Mouse (Mus musculus) kidney, embryonic 15.5 days (tissue): ENCODE results near the gene Mme. TPM values are rescaled to one million over a fixed set of nuclear protein-coding genes. Genes with fewer than 3 reads are reported as not detected.

Source experiments
- ATAC-seq: fragments of 200-750 bp; cut with Nextera tagmentation; replicated peaks from 2 replicates; pipeline ENCODE4 v1.8.0; 2017; ENCODE audit warnings: moderate TSS enrichment; ENCODE audit not compliant: low FRiP score
- H3K27ac ChIP-seq: fragments of 300-500 bp; sonication (generic); 2 replicates; pipeline ENCODE4 v1.5.1; 2015; ENCODE audit warnings: mild to moderate bottlenecking, inconsistent platforms
- H3K27me3 ChIP-seq: fragments of 300-500 bp; sonication (generic); 2 replicates; pipeline ENCODE4 v1.6.1; 2015; ENCODE audit warnings: inconsistent platforms
- H3K36me3 ChIP-seq: fragments of 300-500 bp; sonication (generic); 2 replicates; pipeline ENCODE4 v1.6.1; 2015; ENCODE audit warnings: inconsistent platforms
- H3K4me1 ChIP-seq: fragments of 300-500 bp; sonication (generic); 2 replicates; pipeline ENCODE4 v1.6.1; 2015; ENCODE audit warnings: inconsistent platforms
- H3K4me2 ChIP-seq: fragments of 300-500 bp; sonication (generic); 2 replicates; pipeline ENCODE4 v1.6.1; 2015; ENCODE audit warnings: moderate library complexity, mild to moderate bottlenecking, inconsistent platforms
- H3K4me3 ChIP-seq: fragments of 300-500 bp; sonication (generic); replicated peaks from 2 replicates; pipeline ENCODE4 v1.5.1; 2015; ENCODE audit warnings: mild to moderate bottlenecking, inconsistent platforms
- H3K9ac ChIP-seq: fragments of 300-500 bp; sonication (generic); 2 replicates; pipeline ENCODE4 v1.6.1; 2015; ENCODE audit warnings: mild to moderate bottlenecking, inconsistent platforms
- H3K9me3 ChIP-seq: fragments of 300-500 bp; sonication (generic); replicated peaks from 2 replicates; pipeline ENCODE4 v1.6.1; 2016; ENCODE audit warnings: inconsistent platforms
- WGBS: fragments of 180-500 bp; shearing (Covaris S2); methylation state at CpG from one replicate; pipeline ENCODE4 v1.1.7; 2015; ENCODE audit warnings: mixed read lengths; 5-methylcytosine and 5-hydroxymethylcytosine counted together
- polyA plus RNA-seq: library from polyadenylated mRNA; unstranded; fragments of >200 nt; fragmentation: Nextera tagmentation; extraction: Ambion mirVana; gene quantifications from 2 replicates; pipeline ENCODE4 v1.2.1, GENCODE M21; 2015

Mme gene
- 31.0 and 33.2 TPM in 2 replicates for polyA plus RNA-seq

DNA sequence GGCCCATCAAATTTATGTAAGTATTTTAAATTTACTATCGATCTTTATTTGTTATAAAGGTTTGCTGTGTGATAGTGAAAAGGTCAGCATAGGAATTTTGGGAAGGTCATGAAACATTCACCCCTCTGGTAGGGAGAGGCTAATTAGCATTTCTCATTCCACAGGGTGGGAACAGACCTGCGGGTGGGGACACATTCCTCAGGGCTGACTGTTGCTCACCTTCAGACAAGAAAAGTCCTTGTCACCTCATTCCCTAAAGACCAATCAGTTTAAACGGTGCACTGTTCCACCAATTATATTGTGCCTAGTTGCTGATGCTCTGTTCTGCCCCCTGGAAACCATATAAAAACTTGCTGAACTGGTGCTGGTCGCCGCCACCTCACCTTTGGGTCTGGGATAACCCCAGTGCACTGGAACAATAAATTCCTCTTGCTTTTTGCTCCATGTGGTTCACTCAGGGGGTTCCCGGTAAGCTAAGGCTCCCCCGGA, at the start of gene Mme:
Mme (plus strand) TSS at position 439 of the 489 bp plus-strand sequence.
- Histone ChIP-seq H3K36me3 (no peaks in the 10 kb centered on the region), H3K4me2 (no peak within 1 kb of the TSS), H3K9ac (no peak within 1 kb of the TSS), H3K4me1 (no peaks in the 10 kb centered on the region), H3K4me3 (no peak within 1 kb of the TSS), H3K27ac (no peak within 1 kb of the TSS), H3K9me3 (no peaks in the 10 kb centered on the region), H3K27me3 (no peaks in the 10 kb centered on the region)
- 79% methylated on average over 7 of the region's 7 CpGs for WGBS
- no peak for ATAC-seq

DNA sequence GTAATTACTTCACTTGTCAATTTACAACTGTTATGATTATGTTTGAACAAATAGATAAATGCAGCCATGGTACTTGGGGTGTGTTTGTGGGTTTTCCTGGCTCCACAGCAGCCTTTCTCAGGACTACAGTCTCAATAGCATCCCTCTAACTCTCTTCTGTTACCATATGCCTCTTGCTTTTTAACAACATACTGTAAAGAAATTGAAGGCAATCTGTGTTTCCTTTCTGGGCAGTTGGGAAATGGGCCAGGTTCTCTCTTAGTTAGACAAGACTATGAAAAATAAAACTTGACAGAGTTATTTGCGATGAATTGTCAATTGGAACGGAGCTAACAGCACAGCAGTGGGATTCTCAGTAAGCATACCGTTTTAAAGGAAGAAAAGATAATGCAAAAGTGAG, 44.8 kb upstream of the Mme start:
- H3K9me3 ChIP-seq = no peaks in the 10 kb centered on the region
- no peaks in the 10 kb centered on the region for H3K36me3 ChIP-seq
- H3K27ac ChIP-seq = no peak overlapping the region
- 54% methylated on average over 3 of the region's 3 CpGs for WGBS
- no peak overlapping the region for H3K9ac ChIP-seq
- ATAC-seq = no peak
- H3K4me2 ChIP-seq = no peak overlapping the region
- H3K27me3 ChIP-seq = no peaks in the 10 kb centered on the region
- H3K4me3 ChIP-seq = no peak overlapping the region
- no peaks in the 10 kb centered on the region for H3K4me1 ChIP-seq

DNA sequence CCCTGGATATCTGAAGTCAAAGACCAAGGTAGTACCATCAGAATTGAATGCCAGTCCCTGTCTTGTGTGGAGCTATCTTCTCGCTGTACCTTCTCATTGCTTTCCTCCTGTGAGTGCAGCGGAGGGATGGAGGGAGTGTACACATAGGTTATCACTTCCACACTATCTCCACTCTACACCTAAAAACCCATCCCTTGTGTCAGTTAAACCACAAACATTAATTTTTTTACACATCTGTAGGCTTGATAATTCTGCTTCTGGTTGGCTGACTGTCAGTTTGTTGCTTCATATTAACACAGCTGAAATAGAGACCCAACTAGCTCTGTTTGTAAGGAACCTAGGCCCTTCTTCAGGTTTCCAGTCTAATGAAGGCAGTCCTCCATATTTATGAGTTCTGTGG, 43.3 kb upstream of the Mme start:
- Histone ChIP-seq H3K27me3 (no peaks in the 10 kb centered on the region), H3K36me3 (no peaks in the 10 kb centered on the region)
- no peak for ATAC-seq

GRCm38 (mm10) chr3:63221867-63222591, 19.3 kb upstream of the Mme start:
- H3K4me3 ChIP-seq = no peak overlapping the region
- no peak overlapping the region for H3K4me2 ChIP-seq
- no peaks in the 10 kb centered on the region for H3K27me3 ChIP-seq
- H3K9me3 ChIP-seq = no peaks in the 10 kb centered on the region
- H3K36me3 ChIP-seq = no peaks in the 10 kb centered on the region
- WGBS = 54% methylated on average over 4 of the region's 4 CpGs
- no peak overlapping the region for H3K9ac ChIP-seq
- no peaks in the 10 kb centered on the region for H3K4me1 ChIP-seq
- H3K27ac ChIP-seq = 0 out of 2 replicates have a peak overlapping the region, but pooled peaks have one; percentile 27
- ATAC-seq = peak; percentile 86

More for the DNA sequence above, 43.3 kb upstream of the Mme start:
- no peaks in the 10 kb centered on the region for H3K4me1 ChIP-seq
- H3K9ac ChIP-seq = no peak overlapping the region
- no peaks in the 10 kb centered on the region for H3K9me3 ChIP-seq
- no peak overlapping the region for H3K4me3 ChIP-seq
- H3K4me2 ChIP-seq = no peak overlapping the region
- 98% methylated on average over 2 of the region's 2 CpGs for WGBS
- H3K27ac ChIP-seq = no peak overlapping the region

GRCm38 (mm10) chr3:63223676-63224075, 17.7 kb upstream of the Mme start:
- Histone ChIP-seq H3K27me3 (no peaks in the 10 kb centered on the region), H3K4me1 (no peaks in the 10 kb centered on the region), H3K9ac (no peak overlapping the region), H3K36me3 (no peaks in the 10 kb centered on the region), H3K4me3 (no peak overlapping the region), H3K9me3 (no peaks in the 10 kb centered on the region), H3K4me2 (no peak overlapping the region), H3K27ac (no peak overlapping the region)
- 77% methylated on average over 1 of the region's 1 CpGs for WGBS
- ATAC-seq = no peak

GRCm38 (mm10) chr3:63235957-63236356, 5.4 kb upstream of the Mme start:
- no peak for ATAC-seq
- Histone ChIP-seq H3K4me3 (no peak overlapping the region), H3K4me2 (no peak overlapping the region), H3K9ac (no peak overlapping the region), H3K36me3 (no peaks in the 10 kb centered on the region), H3K4me1 (no peaks in the 10 kb centered on the region), H3K27ac (no peak overlapping the region), H3K27me3 (no peaks in the 10 kb centered on the region), H3K9me3 (no peaks in the 10 kb centered on the region)
- WGBS = 60% methylated on average over 2 of the region's 2 CpGs

DNA sequence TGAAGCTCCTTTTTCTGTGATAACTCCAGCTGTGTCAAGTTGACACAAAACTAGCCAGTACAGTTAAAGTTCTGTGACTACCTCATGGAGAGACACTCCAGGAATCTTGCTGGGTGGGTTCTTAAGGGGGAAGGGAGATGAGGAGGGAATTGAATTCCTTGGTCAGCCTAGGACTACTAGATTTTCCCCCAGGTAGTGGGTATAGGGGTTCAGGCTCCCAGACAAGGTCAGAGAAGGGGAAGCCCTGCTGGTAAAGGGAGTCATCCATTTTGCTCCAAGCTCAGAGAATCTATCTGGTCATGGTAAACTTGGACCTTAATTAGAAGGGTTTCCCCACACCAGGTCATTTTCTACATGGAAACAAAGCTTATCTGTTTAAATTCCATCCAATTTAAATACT, 2.4 kb downstream of the Mme start:
- H3K9me3 ChIP-seq = no peaks in the 10 kb centered on the region
- H3K27ac ChIP-seq = no peak overlapping the region
- no peaks in the 10 kb centered on the region for H3K4me1 ChIP-seq
- ATAC-seq = no peak
- H3K4me3 ChIP-seq = no peak overlapping the region
- no peak overlapping the region for H3K4me2 ChIP-seq
- no peak overlapping the region for H3K9ac ChIP-seq
- H3K36me3 ChIP-seq = no peaks in the 10 kb centered on the region
- H3K27me3 ChIP-seq = no peaks in the 10 kb centered on the region

GRCm38 (mm10) chr3:63272091-63272490, 30.8 kb downstream of the Mme start:
- Histone ChIP-seq H3K4me3 (no peak overlapping the region), H3K4me1 (no peaks in the 10 kb centered on the region), H3K9ac (no peak overlapping the region), H3K36me3 (no peaks in the 10 kb centered on the region), H3K4me2 (no peak overlapping the region), H3K9me3 (no peaks in the 10 kb centered on the region), H3K27ac (no peak overlapping the region), H3K27me3 (no peaks in the 10 kb centered on the region)
- WGBS = 84% methylated on average over 2 of the region's 2 CpGs
- ATAC-seq = no peak

- Histone ChIP-seq H3K9me3 (no peaks in the 10 kb centered on the region), H3K4me2 (no peak overlapping the region), H3K27ac (no peak overlapping the region), H3K9ac (no peak overlapping the region), H3K4me3 (no peak overlapping the region), H3K36me3 (no peaks in the 10 kb centered on the region), H3K4me1 (peaks cover 6% of the 10 kb centered on the region; the same call in 1 of the 2 replicates), H3K27me3 (no peaks in the 10 kb centered on the region; the same call in 1 of the 2 replicates)
- 78% methylated on average over 6 of the region's 6 CpGs for WGBS
- ATAC-seq = no peak
These were observed 53.0 kb downstream of the Mme start for GRCm38 (mm10) chr3:63294316-63294715.

DNA sequence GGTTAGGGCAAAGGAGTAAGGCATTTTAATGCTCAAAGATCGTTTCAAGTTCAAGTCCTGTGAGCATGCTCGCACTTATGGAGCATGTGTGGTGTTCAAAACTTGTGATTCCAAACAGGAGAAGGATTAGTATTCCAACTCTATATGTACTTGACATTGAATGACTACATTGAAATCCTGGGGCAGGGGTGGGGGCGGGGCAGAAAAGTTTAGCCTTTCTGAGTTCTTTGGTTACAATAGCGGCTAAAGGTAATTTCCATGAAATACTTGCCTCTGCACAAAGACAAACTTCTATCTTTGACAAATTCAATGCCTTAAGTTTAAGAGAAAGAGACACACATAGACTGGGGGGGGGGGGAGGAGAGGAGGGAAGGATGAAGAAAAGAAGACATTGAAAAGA, 53.5 kb downstream of the Mme start:
- WGBS = 43% methylated on average over 4 of the region's 4 CpGs
- H3K9ac ChIP-seq = peak overlapping the region; percentile 74
- peaks cover 6% of the 10 kb centered on the region; the same call in 1 of the 2 replicates for H3K4me1 ChIP-seq
- no peaks in the 10 kb centered on the region; the same call in 1 of the 2 replicates for H3K27me3 ChIP-seq
- H3K27ac ChIP-seq = peak overlapping the region; percentile 92; the same call in 1 of the 2 replicates
- no peak for ATAC-seq
- peak overlapping the region; percentile 95 for H3K4me2 ChIP-seq
- no peaks in the 10 kb centered on the region for H3K36me3 ChIP-seq
- H3K4me3 ChIP-seq = peak overlapping the region; percentile 75
- H3K9me3 ChIP-seq = no peaks in the 10 kb centered on the region

- no peaks in the 10 kb centered on the region; the same call in 1 of the 2 replicates for H3K27me3 ChIP-seq
- peak overlapping the region; percentile 74 for H3K9ac ChIP-seq
- no peaks in the 10 kb centered on the region for H3K9me3 ChIP-seq
- peak overlapping the region; percentile 75 for H3K4me3 ChIP-seq
- peaks cover 6% of the 10 kb centered on the region; the same call in 1 of the 2 replicates for H3K4me1 ChIP-seq
- no peaks in the 10 kb centered on the region for H3K36me3 ChIP-seq
- WGBS = 0% methylated on average over 21 of the region's 21 CpGs
- ATAC-seq = peak; percentile 91
- peak overlapping the region; percentile 92 for H3K27ac ChIP-seq
- H3K4me2 ChIP-seq = peak overlapping the region; percentile 95
These were observed 53.9 kb downstream of the Mme start for GRCm38 (mm10) chr3:63295237-63295636.

GRCm38 (mm10) chr3:63295657-63296231, 54.4 kb downstream of the Mme start:
- under 1% methylated on average over 52 of the region's 54 CpGs for WGBS
- H3K27ac ChIP-seq = peak overlapping the region; percentile 92

More at GRCm38 (mm10) chr3:63295657-63296231, 54.4 kb downstream of the Mme start:
- H3K4me1 ChIP-seq = peaks cover 6% of the 10 kb centered on the region; the same call in 1 of the 2 replicates
- ATAC-seq = peak; percentile 91
- no peaks in the 10 kb centered on the region for H3K9me3 ChIP-seq
- H3K27me3 ChIP-seq = no peaks in the 10 kb centered on the region; the same call in 1 of the 2 replicates
- H3K9ac ChIP-seq = peak overlapping the region; percentile 74
- H3K36me3 ChIP-seq = no peaks in the 10 kb centered on the region
- peak overlapping the region; percentile 95 for H3K4me2 ChIP-seq
- peak overlapping the region; percentile 75 for H3K4me3 ChIP-seq
